Mouse (Mus musculus): ENCODE data around the gene Enoph1.

Enoph1 gene

DNA sequence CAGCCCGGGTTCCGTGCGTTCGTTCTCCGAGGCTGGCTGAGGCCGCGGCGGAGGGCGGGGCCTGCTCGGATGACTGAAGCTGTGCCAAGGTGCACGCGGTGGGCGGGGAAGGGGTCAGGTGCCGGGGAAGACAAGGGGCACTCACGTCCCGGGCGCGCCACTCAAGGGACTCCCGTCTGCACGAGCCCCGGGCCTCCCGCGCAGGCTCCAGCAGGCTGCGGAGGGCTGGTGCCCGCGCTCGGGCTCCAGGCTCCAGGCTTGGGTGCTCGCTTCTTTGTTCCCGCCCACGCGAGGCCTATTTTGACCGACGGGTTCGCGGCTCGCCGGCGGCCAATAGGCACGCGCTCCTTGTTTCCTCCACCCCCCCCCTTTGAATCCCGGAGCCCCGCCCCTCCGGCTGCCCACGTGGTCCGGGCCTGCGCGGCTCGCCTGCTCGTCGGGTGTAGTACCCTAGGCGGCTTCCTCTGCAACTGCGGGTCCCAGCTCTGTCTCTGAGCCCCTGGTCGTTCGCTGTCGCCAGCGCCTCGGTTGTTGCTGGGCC, at the start of gene Enoph1, which contains the start of gene Hnrnpdl:
TSS of gene Enoph1 (plus strand) at position 384 of the 541 bp plus-strand sequence.
TSS of gene Hnrnpdl (minus strand) at position 63 of the 541 bp plus-strand sequence.
- in situ Hi-C loops (cut with MboI, MseI): loop anchor here (5.0 kb wide), 1 partner anchor 67 kb away; no protein-coding TSS in a partner anchor

DNA sequence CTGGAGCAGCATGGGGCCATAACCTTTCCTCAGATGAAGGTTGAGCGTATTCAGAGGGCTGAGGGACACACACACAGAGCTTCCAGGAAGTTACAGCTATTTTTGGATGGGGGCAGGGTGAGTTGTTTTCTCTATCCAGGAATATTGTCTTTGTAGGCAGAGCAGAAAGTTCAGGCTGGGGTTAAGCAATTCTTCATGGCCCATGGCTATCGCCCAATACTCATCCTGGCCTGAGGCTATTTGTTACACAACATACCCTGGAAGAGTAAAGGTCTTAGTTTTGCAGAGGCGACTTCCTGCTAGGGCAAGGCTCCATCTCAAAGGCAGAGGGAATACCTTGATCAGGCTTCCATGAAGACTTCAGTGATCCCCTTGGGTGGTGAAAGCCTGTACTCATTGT, 45.6 kb upstream of the Enoph1 start:
- in situ Hi-C loops (cut with MboI, MseI): no loop called here

DNA sequence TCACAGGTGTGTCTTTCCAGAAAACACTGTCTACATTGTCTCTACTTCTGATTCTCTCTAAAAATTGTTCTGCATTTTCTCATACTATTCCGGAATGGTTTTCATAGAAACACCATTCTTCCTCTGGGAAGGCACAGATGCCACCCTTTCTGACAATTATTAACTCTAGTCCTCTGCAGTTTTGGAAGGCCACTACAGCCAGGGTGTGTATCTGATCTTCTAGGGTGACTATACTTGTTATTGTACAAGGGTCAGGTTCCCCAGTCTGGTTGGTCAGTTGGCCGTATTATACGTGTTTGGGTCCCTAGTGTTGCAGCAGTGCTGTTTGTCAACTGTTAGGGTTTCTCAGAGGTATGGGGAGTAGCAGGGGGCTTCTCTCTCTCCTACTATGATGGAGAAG, 45.1 kb upstream of the Enoph1 start:
- in situ Hi-C loops (cut with MboI, MseI): no loop called here

DNA sequence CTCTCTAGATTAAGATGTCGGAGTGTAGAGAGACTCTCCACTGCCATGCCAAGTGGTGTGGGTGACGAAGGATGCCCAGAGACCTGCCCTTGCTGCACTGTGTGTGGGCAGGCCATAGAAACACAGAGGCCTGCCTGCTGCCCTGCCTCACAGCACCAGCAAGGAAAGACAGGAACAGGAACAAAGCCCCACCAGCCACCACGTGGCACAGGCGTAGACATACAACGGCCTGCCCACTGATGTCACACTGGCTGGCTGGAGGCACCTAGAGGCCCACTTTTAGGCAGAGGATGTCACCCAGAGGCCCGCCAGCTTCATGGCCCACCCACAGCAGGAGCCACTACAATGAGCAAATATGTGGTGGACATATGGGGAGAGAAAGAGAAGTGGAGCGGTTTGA, 39.7 kb upstream of the Enoph1 start:
- in situ Hi-C loops (cut with MboI, MseI): no loop called here

DNA sequence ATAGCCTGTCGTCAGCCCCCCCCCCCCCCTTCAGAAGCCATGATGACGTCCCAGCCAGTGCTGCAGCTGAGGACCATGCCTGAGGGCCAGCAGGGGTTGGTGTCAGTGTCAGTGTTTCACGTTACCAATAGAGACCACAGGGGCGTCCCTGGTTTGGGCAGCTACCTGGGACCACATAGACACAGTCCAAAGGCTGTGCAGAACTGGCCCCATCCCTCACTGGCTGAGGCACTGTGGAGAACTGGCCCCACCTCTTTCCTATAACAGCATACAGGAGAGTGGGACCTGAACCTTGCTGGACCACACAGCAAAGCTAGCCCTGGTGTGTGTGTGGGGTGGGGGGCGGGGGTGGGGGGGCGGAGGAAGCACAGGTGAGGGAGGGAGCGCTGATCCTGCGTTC, 39.3 kb upstream of the Enoph1 start:
- in situ Hi-C loops (cut with MboI, MseI): no loop called here

DNA sequence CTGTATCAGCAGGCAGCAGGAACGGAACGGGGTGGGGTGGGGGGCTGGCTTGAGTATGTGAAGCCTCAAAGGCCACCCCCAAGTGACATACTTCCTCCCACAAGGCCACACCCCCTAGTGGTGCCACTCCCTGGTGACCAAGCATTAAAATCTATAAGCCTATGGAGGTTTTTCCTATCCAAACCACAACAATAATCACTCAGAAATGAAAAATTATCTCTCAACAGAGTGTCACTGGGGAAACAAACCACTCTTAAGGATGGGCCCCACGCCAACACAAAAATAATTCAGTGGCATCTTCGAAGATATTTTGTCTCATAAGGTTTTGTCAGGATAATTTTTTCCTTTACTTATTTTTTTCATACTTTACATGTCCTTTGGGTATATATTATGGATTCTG, 35.9 kb upstream of the Enoph1 start:
- in situ Hi-C loops (cut with MboI, MseI): no loop called here

DNA sequence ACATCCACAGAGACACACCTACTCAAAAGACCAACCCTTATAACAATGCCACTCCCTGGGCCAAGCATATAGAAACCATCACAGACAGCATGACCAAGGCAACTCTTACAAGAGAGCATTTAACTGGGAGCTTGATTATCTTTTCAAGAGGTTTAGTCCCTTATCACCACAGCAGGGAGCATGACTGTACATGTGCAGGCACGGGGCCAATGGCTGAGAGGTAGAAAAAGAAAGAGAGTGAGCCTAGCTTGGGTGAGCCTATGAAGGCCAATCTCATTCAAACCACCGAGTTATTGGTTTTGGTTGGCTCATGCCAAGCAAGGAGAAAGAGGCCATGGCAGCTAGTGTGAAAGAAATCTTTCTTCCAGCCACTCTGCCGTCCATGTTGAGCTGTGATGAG, 34.4 kb upstream of the Enoph1 start:
- in situ Hi-C loops (cut with MboI, MseI): no loop called here

DNA sequence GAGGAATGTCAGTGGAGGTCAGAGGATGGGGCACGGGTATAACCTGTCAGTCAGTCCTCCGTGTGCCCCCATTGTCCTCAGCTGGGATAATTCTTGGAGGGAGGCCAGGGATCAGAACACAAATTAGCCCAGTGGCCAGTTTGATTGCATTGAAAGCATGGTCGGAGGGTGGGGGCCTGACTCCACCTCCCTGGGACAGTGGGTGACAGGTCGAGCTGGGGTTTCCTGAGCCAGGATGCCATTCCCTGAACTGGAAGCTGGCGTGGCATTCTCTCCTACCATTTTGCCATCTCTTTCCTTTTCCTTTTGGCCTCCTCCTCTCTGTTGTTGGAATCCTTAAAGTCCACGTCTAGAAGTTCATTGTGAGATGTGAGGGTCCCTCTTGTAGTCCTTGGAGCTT, 33.9 kb upstream of the Enoph1 start:
- in situ Hi-C loops (cut with MboI, MseI): no loop called here

GRCm38 (mm10) chr5:100006324-100007039, 33.3 kb upstream of the Enoph1 start:
- in situ Hi-C loops (cut with MboI, MseI): no loop called here

GRCm38 (mm10) chr5:100007040-100007375, 32.8 kb upstream of the Enoph1 start:
- in situ Hi-C loops (cut with MboI, MseI): no loop called here

- in situ Hi-C loops (cut with MboI, MseI): no loop called here
Measured at GRCm38 (mm10) chr5:100008485-100008884, 31.3 kb upstream of the Enoph1 start.

GRCm38 (mm10) chr5:100012599-100012998, 27.2 kb upstream of the Enoph1 start:
- in situ Hi-C loops (cut with MboI, MseI): no loop called here

- in situ Hi-C loops (cut with MboI, MseI): no loop called here
Measured at GRCm38 (mm10) chr5:100020089-100020488, 19.7 kb upstream of the Enoph1 start.

GRCm38 (mm10) chr5:100024403-100024802, 15.4 kb upstream of the Enoph1 start:
- in situ Hi-C loops (cut with MboI, MseI): no loop called here

DNA sequence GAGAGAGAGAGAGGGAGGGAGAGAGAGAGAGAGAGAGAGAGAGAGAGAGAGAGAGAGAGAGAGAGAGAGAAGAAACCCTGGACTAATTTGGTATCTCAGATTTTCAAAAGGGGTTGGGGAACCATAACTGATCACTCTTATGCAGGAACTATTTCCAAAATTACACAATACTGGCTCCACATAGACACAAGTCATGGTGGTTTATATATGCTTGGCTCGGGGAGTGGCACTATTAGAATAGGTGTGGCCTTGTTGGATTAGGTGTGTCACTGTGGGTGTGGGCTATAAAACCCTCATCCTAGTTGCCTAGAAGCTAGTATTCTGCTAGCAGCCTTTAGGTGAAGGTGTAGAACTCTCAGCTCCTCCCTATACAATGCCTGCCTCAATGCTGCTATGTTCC, 14.9 kb upstream of the Enoph1 start:
- in situ Hi-C loops (cut with MboI, MseI): no loop called here

- in situ Hi-C loops (cut with MboI, MseI): no loop called here
Measured at GRCm38 (mm10) chr5:100030069-100030468, 9.7 kb upstream of the Enoph1 start.

DNA sequence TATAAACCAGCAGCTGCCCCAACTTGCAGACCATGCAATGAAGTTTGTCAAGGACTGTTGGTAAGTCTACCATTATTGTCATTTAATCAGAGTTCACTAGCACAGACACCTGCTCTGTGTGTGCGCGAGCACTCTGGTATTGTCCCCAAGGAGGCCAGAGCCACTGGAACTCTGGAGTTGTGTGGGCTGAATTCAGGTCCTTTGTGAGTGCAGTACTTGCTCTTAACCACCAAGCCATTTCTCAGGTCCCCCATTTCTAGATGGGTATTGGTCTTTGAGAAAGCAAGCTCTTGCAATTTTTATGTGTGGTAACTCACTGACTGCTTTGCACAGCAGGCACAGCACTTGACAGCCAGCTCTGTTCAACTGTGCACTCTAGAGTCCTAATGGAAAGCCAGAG, 7.7 kb upstream of the Enoph1 start:
- in situ Hi-C loops (cut with MboI, MseI): no loop called here

DNA sequence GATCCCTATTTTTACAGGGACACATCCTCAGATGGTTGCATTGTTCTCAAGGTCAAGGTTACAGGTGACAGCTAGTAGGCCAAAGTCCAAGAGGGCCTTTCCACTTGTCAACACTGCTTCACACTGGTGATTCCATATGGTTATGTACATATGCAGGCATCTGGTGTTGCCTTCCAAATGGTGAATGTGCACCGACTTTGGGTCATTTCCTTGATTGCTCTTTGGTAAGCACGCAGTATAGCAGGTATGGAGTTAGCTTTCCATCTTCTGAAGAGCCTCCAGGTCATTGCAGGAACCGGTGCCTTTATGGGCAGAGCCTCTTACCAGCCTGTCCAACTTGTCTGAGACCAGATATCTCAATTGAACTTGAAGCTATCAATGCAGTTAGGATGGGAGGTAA, 7.1 kb upstream of the Enoph1 start:
- in situ Hi-C loops (cut with MboI, MseI): no loop called here

GRCm38 (mm10) chr5:100035950-100036349, 3.8 kb upstream of the Enoph1 start:
- in situ Hi-C loops (cut with MboI, MseI): loop anchor here (5.0 kb wide), 1 partner anchor 64 kb away; no protein-coding TSS in a partner anchor

DNA sequence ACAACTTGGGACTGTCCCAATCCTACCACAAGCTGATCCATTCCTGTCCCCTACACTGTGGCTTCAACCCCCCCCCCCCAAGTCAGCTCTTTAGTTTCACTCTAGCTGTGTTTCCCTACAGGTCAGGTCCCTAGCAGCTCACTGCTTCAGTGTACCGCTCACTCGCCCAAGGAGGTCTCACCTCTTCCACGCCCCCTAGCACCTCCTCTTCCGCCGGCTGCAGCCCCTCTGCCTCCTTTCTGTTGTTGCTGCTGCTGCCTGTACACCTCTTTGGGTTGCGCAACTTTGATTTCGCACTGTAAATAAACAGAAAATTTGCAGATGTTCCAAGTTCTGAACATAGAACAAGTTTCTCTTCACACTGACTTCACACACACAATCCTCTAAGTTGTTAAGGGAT, 3.1 kb upstream of the Enoph1 start:
- in situ Hi-C loops (cut with MboI, MseI): loop anchor here (5.0 kb wide), 1 partner anchor 64 kb away; no protein-coding TSS in a partner anchor

DNA sequence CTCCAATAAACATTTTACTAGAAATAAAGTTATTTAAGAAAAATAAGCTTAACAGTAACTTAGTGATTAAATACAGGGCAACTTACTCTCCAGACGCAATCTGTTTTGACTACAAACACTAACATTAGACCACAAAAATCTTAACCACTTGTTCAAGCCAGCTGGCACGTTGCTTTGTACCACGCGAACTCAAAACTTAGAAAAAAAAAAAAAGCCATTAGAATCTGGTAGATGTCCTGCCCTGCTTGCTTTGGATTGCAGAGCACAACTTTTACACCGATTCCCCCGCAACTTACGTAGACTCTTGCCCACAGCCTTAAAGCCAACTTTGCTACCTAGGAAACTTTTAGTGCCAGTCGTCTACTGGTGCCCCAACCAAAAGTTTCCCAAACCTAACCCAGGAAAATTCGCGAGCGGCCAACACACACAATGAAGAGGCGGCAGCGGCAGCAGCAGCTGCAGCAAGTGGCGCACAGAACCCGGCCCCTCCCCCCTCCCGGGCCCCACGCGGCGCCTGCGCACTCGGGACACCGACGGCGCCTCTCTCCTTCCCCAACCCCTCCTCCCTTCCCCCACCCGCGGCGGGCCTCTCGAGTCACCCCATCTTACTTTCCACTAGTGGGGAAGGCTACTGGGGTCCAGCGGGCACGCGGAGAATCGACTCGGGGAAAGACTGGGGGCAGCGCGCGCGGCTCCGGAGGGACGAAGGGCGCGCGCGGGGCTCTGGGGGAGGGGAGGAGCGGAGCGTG, 1.6 kb upstream of the Enoph1 start:
- in situ Hi-C loops (cut with MboI, MseI): loop anchor here (5.0 kb wide), 1 partner anchor 66 kb away; no protein-coding TSS in a partner anchor

DNA sequence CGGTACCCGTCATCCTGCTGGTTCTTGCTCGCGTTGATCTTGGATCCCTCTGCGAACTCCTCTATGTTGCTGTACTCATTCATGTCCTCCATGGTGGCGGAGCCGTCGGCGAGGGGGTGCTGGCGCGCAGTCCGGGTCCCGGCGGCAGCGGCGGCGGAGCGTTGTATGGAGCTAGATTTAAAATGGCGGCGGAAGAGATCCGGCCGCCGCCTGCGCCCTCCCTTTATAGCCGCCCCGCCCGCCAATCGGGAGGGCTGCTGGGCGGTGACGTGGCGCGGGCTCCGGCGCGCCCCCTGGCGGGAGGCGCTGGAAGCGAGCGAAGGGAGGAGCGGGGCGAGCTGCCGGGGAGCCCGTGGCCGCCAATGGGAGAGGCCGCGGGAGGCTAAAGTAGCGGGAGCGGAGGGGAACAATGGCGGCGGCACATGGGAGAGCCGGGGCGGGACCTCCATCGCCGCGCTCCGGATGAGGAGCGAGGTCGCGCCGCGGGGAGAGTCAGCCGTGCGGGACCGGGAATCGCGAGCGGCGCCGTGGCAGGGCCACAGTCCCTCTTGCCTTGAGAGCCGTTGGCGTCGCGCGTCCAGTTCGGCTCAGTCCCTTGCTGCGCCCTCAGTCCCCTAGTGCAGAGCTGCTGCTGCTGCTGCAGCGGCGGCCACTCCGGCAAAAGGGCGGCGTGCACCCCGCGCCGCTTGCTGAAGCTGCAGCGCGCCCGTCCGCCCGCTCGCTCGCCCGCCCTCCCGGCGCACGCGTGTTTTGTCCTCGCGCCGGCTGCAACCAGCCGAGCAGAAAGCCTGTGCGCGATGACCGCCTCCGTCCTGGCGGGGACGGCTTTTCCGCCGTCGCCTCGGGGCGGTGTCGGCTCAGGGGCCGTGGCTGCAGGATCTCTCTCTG, 827 bp upstream of the Enoph1 start:
- in situ Hi-C loops (cut with MboI, MseI): loop anchor here (5.0 kb wide), 1 partner anchor 67 kb away; no protein-coding TSS in a partner anchor

Measured in T-helper 1 cell (primary cell).